Mouse (Mus musculus) heart, adult 9 months (tissue): ENCODE measurements around the gene Frzb.

Experiments
- DNase-seq, 2 experiments: peaks; one replicate each; pipeline ENCODE4 v3.0.0; 2022; ENCODE audit warnings: low spot score in 2 of 2

Frzb gene

DNA sequence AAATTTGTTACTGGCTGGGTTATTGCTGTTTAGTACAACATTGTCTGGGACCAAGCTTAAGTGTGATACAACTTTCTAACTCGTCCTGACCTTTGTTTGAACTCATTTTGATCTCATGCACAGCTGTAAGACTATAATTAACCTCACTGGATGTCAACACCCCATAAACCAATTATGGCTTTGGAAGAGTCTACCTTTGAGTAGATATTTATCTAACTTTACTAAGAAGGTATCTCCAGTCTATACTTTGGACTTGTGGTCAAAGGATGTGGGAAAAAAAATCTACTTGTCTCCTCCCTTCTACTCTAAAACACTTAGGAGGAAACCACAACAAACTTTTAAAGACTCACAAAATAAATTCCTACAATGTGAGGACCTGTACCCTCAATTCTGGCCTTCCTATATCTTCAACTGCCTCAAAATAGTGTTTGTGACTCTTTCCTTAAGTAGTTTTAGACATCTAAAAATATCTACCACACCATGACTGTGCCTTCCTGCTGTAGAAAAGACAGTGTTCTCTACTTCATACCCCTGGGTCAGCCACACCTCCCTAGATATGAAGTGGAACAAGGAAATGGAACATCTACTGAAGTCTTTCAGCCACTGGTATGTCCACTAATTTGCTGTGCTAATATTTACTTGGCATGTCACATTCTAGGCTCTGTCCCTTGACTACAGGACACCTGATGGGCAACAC lies 16.9 kb downstream of the Frzb start:
- DNase-seq, result no peak

DNA sequence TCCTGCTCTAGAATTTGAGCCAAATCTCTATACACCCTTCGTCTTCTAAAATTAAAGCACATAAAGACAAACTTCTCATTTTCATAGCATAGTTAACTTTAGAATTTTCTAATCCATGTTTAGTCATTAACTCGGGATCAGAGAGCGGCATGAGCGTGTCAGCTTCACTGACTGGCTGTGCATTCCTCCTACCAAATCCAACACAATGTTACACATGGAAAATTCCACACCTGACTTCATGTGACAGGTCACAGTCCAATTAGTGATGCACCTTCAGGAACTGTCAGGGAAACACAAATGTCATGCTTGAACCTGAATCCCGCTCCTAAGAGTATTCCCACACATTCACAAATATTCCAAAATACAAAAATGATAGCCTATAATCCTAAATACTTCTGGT lies 24.3 kb downstream of the Frzb start:
- DNase-seq, result no peak

DNA sequence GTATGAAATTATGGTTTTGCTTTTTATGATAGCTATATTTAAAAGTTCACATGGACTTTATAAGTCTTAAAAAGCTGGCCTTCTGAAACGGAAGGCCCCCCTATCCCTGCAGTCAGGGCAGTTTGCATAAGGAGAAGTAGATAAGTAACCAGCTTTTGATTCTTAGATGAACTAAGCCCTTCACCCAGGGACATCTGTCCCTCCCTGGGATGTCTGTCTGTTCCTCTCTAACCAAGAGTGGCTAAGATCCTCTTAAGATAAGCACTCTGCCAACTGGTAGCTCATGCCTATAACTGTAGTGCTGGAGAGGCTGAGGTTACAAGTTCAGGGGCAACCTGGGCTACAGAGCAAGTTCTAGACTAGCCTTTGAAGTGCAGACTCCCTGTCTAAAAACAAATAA lies 25.4 kb downstream of the Frzb start:
- no peak for DNase-seq

DNA sequence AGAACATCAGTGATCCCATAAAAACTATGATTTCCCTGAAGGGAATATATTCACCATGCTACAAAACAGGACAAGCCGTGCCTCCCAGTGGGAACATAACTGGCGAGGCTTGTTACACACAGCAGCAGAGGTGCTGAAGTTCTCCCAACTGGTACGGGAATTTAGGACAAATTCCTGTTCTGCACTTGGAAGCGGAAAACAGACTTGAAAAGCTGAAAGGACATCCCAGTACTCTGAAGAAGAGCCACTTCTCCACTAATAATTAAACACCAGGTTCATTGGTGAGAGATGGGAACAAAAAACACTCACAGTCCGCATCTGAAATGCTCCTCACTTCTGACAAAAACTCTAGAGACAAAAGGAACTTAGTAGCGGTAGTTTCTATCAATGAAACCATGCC lies 31.1 kb downstream of the Frzb start:
- no peak for DNase-seq

- peak; percentile 31 to 47 for DNase-seq
Measured at GRCm38 (mm10) chr2:80414387-80414786, 33.0 kb downstream of the Frzb start.

DNA sequence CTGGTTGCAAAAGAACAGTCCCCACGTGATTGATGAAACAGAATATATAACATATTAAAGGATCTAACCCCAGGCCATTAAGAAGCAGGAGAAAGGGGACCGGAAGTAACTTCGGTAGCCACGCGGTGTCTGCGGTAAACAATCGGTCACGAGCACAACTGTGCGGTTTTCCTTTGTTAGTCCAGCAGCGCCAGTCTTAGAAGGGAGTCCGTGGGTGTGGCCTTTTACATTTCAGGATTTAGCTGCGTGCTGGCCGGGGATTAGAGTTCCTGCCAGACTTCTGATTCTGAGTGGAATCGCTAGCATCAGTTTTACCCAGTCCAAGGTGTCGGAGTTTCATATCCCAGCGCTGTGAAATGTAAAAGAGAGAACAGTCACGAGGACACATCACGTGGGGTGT lies 34.3 kb downstream of the Frzb start:
- DNase-seq, result peak in 1 of 2 experiments; percentile 10

- DNase-seq, result no peak
Measured at GRCm38 (mm10) chr2:80409893-80410574, 37.4 kb downstream of the Frzb start.

- DNase-seq, result no peak
Measured at GRCm38 (mm10) chr2:80404770-80405169, 42.7 kb downstream of the Frzb start.

GRCm38 (mm10) chr2:80398595-80399099 lies 48.8 kb downstream of the Frzb start:
- DNase-seq, result no peak

DNA sequence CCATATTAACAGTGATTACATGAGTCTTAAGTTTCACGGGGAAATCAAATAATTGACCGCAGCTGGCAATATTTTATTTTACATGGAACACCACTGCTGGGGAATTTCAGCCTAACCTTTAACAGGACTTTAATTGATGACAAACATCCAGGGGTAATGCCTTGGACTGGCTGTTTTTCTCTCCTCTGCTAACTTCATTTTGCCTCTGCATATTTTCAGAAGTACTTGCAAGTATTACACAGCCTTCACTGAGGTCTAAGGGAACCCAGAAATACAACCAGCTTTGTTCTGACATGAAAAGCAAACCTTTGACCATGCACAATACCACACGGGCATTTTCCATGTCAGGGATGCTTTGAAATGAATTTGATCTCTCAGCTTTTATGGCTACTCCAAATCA lies 50.6 kb downstream of the Frzb start:
- no peak for DNase-seq

GRCm38 (mm10) chr2:80396057-80396456 lies 51.4 kb downstream of the Frzb start:
- DNase-seq, result no peak

GRCm38 (mm10) chr2:80388341-80388740 lies 59.1 kb downstream of the Frzb start:
- DNase-seq, result peak; percentile 4

GRCm38 (mm10) chr2:80387668-80388067 lies 59.8 kb downstream of the Frzb start:
- peak; percentile 6 to 11 for DNase-seq

DNA sequence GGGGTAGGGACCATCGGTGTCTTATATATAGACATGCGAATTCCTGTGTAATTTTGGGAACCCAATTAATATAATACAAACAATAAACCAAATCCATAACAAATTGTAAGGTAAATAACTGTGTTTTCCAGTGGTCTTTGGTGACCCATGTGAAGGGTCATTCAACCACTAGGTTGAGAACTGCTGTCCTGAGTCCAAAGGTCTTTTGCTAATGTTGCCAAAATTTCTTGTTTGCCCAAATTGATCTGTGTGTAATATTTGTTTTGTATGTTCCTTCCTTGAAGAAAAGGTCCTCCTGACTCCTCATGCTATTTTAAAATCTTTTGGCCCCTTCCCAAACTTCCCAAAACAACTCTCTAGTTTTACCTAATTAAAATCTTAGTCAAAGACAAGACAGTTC lies 61.2 kb downstream of the Frzb start:
- DNase-seq, result no peak

- DNase-seq, result peak in 1 of 2 experiments; percentile 4
Measured at GRCm38 (mm10) chr2:80384447-80384846, 63.0 kb downstream of the Frzb start.

- DNase-seq, result peak in 1 of 2 experiments; percentile 6
Measured at GRCm38 (mm10) chr2:80379848-80380247, 67.6 kb downstream of the Frzb start.

GRCm38 (mm10) chr2:80374892-80375291 lies 72.5 kb downstream of the Frzb start:
- no peak for DNase-seq

DNA sequence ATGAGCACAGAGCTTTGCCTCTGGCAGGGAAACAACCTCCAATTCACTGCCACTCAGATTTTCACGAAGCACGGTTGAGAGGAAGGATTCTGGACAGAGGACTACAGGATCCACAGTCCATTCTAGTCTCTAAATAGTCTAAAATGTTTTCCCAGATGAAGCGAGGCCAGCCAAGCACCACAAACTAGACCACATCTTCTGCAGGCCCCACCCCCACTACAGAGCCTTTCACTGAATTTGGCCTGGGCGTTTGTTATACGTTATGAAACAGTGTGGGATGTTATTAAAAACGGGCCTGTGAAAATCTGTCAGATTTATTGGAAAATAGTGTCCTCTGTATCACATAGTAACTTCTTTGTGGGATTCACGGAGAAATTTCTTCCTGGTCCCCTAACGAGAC lies 76.0 kb downstream of the Frzb start:
- DNase-seq, result no peak
